Mouse (Mus musculus) CD4-positive, CD25-positive, alpha-beta regulatory T cell, adult 2 months (primary cell): ENCODE data around the gene Ankk1.

Source experiments
- DNase-seq: peaks from one replicate; pipeline ENCODE4 v3.0.0-alpha.2; 2012; ENCODE audit warnings: low read depth, low spot score

Gene Ankk1

GRCm38 (mm10) chr9:49426921-49427320, at the start of gene Ankk1:
Ankk1 (minus strand) TSS chr9:49427021.
- no peak for DNase-seq

- no peak for DNase-seq
Measured at GRCm38 (mm10) chr9:49472126-49472525, 45.3 kb upstream of the Ankk1 start.

- DNase-seq = no peak
Measured at GRCm38 (mm10) chr9:49470946-49471345, 44.1 kb upstream of the Ankk1 start.

GRCm38 (mm10) chr9:49470006-49470405, 43.2 kb upstream of the Ankk1 start:
- DNase-seq = no peak

- DNase-seq = no peak
Measured at GRCm38 (mm10) chr9:49456136-49456535, 29.3 kb upstream of the Ankk1 start.

GRCm38 (mm10) chr9:49452396-49452795, 25.6 kb upstream of the Ankk1 start:
- no peak for DNase-seq

- DNase-seq = no peak
Measured at GRCm38 (mm10) chr9:49450491-49450890, 23.7 kb upstream of the Ankk1 start.

GRCm38 (mm10) chr9:49442621-49443020, 15.8 kb upstream of the Ankk1 start:
- DNase-seq = no peak

GRCm38 (mm10) chr9:49427478-49427877, 657 bp upstream of the Ankk1 start:
- no peak for DNase-seq

GRCm38 (mm10) chr9:49425585-49425984, 1.2 kb downstream of the Ankk1 start:
- no peak for DNase-seq

- DNase-seq = no peak
Measured at GRCm38 (mm10) chr9:49423866-49424265, 3.0 kb downstream of the Ankk1 start.

- no peak for DNase-seq
Measured at GRCm38 (mm10) chr9:49410621-49411020, 16.2 kb downstream of the Ankk1 start.

GRCm38 (mm10) chr9:49407028-49407427, 19.8 kb downstream of the Ankk1 start:
- no peak for DNase-seq

GRCm38 (mm10) chr9:49403711-49404110, 23.1 kb downstream of the Ankk1 start:
- no peak for DNase-seq

GRCm38 (mm10) chr9:49396006-49396405, 30.8 kb downstream of the Ankk1 start:
- no peak for DNase-seq

GRCm38 (mm10) chr9:49392242-49392641, 34.6 kb downstream of the Ankk1 start:
- no peak for DNase-seq

- no peak for DNase-seq
Measured at GRCm38 (mm10) chr9:49386119-49386518, 40.7 kb downstream of the Ankk1 start.

GRCm38 (mm10) chr9:49385301-49385700, 41.5 kb downstream of the Ankk1 start:
- no peak for DNase-seq

GRCm38 (mm10) chr9:49384855-49385254, 42.0 kb downstream of the Ankk1 start:
- DNase-seq = no peak

GRCm38 (mm10) chr9:49384041-49384440, 42.8 kb downstream of the Ankk1 start:
- DNase-seq = no peak

- DNase-seq = no peak
Measured at GRCm38 (mm10) chr9:49379962-49380361, 46.9 kb downstream of the Ankk1 start.

GRCm38 (mm10) chr9:49373946-49374345, 52.9 kb downstream of the Ankk1 start:
- DNase-seq = no peak

- DNase-seq = no peak
Measured at GRCm38 (mm10) chr9:49365763-49366162, 61.1 kb downstream of the Ankk1 start.
